Mouse (Mus musculus) forebrain, embryonic 10.5 days (tissue): Measurements from ENCODE around the gene Mapk11. TPM values are rescaled to one million over a fixed set of nuclear protein-coding genes. Genes with fewer than 3 reads are reported as not detected.

Source experiments
- DNase-seq: peaks from one replicate; pipeline ENCODE4 v3.0.0-alpha.2; 2017; ENCODE audit warnings: low spot score; ENCODE audit errors: extremely low spot score
- H3K27ac ChIP-seq: fragments of 300-500 bp; sonication (generic); 2 replicates; pipeline ENCODE4 v1.5.1; 2016; ENCODE audit warnings: mild to moderate bottlenecking
- H3K27me3 ChIP-seq: fragments of 300-500 bp; sonication (generic); 2 replicates; pipeline ENCODE4 v1.6.1; 2016; ENCODE audit warnings: mild to moderate bottlenecking; ENCODE audit not compliant: poor library complexity, severe bottlenecking
- H3K36me3 ChIP-seq: fragments of 300-500 bp; sonication (generic); replicated peaks from 2 replicates; pipeline ENCODE4 v1.6.1; 2016; ENCODE audit warnings: mild to moderate bottlenecking, moderate library complexity
- H3K4me1 ChIP-seq: fragments of 300-500 bp; sonication (generic); 2 replicates; pipeline ENCODE4 v1.6.1; 2016
- H3K4me3 ChIP-seq: fragments of 300-500 bp; sonication (generic); 2 replicates; pipeline ENCODE4 v1.5.1; 2016; ENCODE audit warnings: mild to moderate bottlenecking, moderate library complexity
- H3K9me3 ChIP-seq: fragments of 300-500 bp; sonication (generic); 2 replicates; pipeline ENCODE4 v1.6.1; 2016; ENCODE audit warnings: mild to moderate bottlenecking, moderate library complexity
- WGBS: fragments of 180-500 bp; shearing (Covaris S2); methylation state at CpG from one replicate; pipeline ENCODE4 v1.1.7; 2016; 5-methylcytosine and 5-hydroxymethylcytosine counted together
- microRNA-seq: library from miRNA; unstranded; fragments of <30 nt; microRNA quantifications from one replicate; pipeline ENCODE4, GENCODE M21; 2017
- polyA plus RNA-seq: library from polyadenylated mRNA; unstranded; fragments of >200 nt; fragmentation: Nextera tagmentation; extraction: Ambion mirVana; gene quantifications from 2 replicates; pipeline ENCODE4 v1.2.1, GENCODE M21; 2016

Mapk11 gene
- polyA plus RNA-seq, 1 experiment from 2014 or later = 36.3 TPM

DNA sequence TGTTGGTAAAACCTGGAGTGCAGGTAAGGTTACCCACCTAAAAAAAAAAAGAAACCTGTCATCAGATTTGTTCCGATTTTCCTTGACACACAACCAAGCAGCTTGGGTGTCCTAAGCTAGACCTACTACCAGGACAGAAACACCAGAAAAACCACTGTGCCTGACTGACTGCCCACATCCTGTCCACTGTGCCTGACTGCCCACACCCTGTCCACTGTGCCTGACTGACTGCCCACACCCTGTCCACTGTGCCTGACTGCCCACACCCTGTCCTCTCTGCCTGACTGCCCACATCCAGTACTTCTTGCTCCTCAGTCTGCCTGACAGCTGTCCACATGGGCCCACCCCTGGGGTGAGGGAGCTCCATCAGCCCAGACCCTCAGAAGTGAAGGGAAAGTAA, 42.5 kb downstream of the Mapk11 start:
- no peak overlapping the region for H3K27ac ChIP-seq
- peaks cover 100% of the 10 kb centered on the region for H3K36me3 ChIP-seq
- 96% methylated on average over 1 of the region's 1 CpGs for WGBS

DNA sequence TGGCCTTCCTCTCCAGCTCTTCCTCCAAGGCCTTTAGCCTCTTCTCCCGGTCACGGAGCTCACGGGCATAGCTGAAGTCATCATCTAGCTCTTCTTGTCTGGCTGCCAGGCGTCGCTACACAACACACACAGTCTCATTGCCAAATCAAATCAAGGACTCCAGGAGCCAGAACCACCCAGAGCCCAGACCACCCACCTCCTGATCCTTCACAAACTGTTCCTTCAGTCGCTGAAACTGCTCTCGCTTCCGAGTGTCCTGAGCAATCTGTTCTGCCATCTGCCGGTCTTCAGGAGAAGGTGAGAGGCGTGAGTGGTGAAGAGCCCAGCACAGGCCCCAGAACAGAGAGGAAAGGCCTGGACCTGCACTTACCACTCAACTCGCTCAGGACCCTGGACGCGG, 43.4 kb downstream of the Mapk11 start:
- H3K36me3 ChIP-seq = peaks cover 100% of the 10 kb centered on the region
- DNase-seq = no peak
- WGBS = 92% methylated on average over 13 of the region's 13 CpGs
- peaks cover 5% of the 10 kb centered on the region for H3K4me1 ChIP-seq
- no peaks in the 10 kb centered on the region for H3K9me3 ChIP-seq
- no peak overlapping the region for H3K27ac ChIP-seq
- H3K4me3 ChIP-seq = no peak overlapping the region
- no peaks in the 10 kb centered on the region for H3K27me3 ChIP-seq

More for the DNA sequence above, 42.5 kb downstream of the Mapk11 start:
- H3K4me3 ChIP-seq = no peak overlapping the region
- H3K4me1 ChIP-seq = peaks cover 5% of the 10 kb centered on the region
- DNase-seq = no peak
- H3K9me3 ChIP-seq = no peaks in the 10 kb centered on the region
- H3K27me3 ChIP-seq = no peaks in the 10 kb centered on the region

DNA sequence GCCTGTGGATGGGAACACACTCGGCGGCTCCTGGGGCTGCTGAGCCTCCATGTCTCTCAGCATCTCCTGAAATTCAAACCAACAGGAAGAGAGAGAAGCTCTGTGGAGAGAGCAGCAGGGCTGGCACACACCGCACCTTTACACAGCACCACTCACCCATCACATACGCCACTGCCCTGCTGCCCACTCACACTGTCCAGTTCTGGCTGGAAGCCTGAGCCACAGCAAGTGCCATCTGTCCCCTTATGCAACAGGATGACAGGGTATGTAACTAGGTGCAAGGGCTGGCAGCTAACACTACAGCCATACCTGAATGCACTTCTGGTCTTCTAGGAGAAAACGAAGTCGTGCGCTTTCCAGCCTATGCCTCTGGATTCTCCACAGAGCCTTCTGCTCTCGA, 45.0 kb downstream of the Mapk11 start:
- no peak for DNase-seq
- Histone ChIP-seq H3K4me3 (no peak overlapping the region), H3K27ac (no peak overlapping the region), H3K9me3 (no peaks in the 10 kb centered on the region), H3K36me3 (peaks cover 100% of the 10 kb centered on the region), H3K4me1 (peaks cover 5% of the 10 kb centered on the region), H3K27me3 (no peaks in the 10 kb centered on the region)
- 95% methylated on average over 8 of the region's 8 CpGs for WGBS

DNA sequence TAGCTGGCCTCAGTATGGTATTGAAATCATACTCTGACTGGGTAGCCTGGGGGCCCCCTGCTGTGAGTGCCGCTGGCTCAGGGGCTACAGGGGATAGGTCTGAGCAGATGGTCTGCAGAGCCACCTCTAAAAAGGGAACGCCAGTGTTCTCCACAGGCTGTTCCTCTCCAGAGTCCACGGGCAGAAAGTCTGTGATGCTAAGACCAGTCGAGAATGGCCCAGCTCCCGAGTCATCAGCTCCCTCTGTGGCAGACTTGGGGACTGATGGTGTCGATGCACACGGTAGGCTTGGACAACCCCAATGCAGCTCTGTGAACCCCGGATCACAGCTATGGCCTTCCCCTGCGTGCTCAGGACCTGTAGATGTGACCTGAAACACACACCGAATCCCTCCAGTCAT, 45.5 kb downstream of the Mapk11 start:
- peaks cover 5% of the 10 kb centered on the region for H3K4me1 ChIP-seq
- H3K9me3 ChIP-seq = no peaks in the 10 kb centered on the region
- no peak overlapping the region for H3K4me3 ChIP-seq
- 88% methylated on average over 10 of the region's 10 CpGs for WGBS
- H3K36me3 ChIP-seq = peaks cover 100% of the 10 kb centered on the region
- H3K27ac ChIP-seq = no peak overlapping the region
- H3K27me3 ChIP-seq = no peaks in the 10 kb centered on the region
- no peak for DNase-seq

DNA sequence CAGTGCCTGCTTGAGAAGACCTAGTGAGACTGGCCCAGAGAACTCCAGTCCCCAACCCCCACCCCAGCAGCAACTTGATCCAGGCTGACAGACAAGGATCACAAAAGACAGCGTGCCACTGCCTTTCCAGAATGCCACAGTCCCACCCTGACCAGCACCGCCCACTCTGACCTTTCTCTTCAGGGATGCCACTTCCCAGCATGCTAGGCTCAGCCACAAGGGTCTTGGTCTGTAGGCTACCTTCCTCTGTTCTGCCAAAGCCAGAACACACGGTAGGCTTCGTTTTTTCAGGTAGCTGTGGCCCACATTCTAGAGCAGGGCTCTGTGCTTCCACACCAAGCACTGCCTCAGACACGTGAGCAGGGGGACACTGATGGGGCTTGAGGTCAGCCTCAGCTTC, 46.8 kb downstream of the Mapk11 start:
- Histone ChIP-seq H3K9me3 (no peaks in the 10 kb centered on the region), H3K27me3 (no peaks in the 10 kb centered on the region), H3K27ac (no peak overlapping the region), H3K36me3 (peaks cover 100% of the 10 kb centered on the region), H3K4me1 (peaks cover 5% of the 10 kb centered on the region), H3K4me3 (no peak overlapping the region)
- 68% methylated on average over 5 of the region's 5 CpGs for WGBS
- DNase-seq = no peak

DNA sequence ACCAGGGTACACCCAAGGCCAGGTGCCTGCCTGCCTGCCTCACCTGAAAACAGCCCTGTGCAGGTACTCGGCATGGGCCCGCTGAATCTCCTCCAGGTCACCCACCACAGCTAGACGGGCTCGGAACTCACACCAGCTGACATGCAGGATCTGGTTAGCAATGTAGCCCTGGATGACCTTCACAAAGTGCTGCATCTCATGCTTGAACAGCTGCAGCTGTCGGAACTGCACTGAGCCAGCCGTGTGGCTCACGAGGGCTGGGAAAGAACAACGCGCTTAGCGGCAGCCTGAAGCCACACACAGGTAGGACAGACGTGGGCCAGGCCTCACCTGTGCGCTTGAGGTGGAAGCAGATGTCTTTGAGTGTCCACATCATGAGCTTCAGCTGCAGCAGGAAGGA, 48.6 kb downstream of the Mapk11 start:
- Histone ChIP-seq H3K4me1 (peaks cover 5% of the 10 kb centered on the region), H3K9me3 (no peaks in the 10 kb centered on the region), H3K4me3 (no peak overlapping the region), H3K27ac (no peak overlapping the region), H3K36me3 (peaks cover 100% of the 10 kb centered on the region), H3K27me3 (no peaks in the 10 kb centered on the region)
- 96% methylated on average over 12 of the region's 12 CpGs for WGBS
- DNase-seq = no peak

DNA sequence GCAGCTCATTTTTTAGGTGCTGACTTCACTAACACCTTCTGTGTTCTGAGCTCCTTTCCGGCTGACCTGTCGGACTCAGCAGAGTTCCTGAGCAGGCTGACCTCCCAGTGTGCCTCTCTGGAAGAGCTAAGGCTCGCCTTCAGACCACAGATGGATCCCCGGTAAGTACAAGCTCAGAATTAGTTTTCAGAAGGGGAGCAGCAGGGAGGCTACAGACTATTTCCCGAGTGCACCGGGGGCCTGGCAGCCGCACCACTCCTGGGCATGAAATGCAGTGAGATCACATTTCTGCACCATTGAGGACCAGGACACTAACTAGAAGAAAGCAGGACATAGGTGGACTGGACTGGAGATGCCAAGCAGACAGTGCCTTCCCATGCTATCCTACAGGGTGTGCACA, 50.8 kb downstream of the Mapk11 start:
- Histone ChIP-seq H3K4me1 (peaks cover 5% of the 10 kb centered on the region), H3K36me3 (peaks cover 100% of the 10 kb centered on the region), H3K9me3 (no peaks in the 10 kb centered on the region), H3K27me3 (no peaks in the 10 kb centered on the region), H3K27ac (no peak overlapping the region), H3K4me3 (no peak overlapping the region)
- WGBS = 92% methylated on average over 7 of the region's 7 CpGs
- DNase-seq = no peak

DNA sequence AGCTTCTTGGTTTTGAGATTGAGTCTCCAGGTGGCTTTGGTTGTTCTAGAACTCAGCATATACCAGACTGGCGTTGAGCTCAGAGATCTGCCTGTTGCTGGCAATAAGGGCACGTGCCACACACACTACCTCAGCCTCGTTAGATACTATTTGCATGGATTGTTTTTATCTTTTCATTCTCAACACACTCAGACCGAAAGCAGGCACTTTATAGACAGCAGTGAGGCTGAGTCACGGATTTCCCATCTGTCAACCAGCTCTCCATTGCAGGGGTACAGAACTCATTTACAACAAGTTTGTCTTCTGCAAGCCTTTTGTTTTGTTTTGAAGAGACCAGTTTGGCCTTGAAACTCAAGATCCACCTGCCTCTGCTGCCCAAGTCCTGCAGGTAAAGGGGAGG, 52.0 kb downstream of the Mapk11 start:
- 95% methylated on average over 5 of the region's 5 CpGs for WGBS
- H3K27ac ChIP-seq = no peak overlapping the region
- no peak for DNase-seq
- no peaks in the 10 kb centered on the region for H3K9me3 ChIP-seq
- no peaks in the 10 kb centered on the region for H3K27me3 ChIP-seq
- H3K36me3 ChIP-seq = peaks cover 100% of the 10 kb centered on the region
- H3K4me3 ChIP-seq = no peak overlapping the region
- H3K4me1 ChIP-seq = peaks cover 1% of the 10 kb centered on the region

Small RNAs within 50 kb of the gene (microRNA-seq; reads per million reads assigned to microRNA genes)
- gene Mir6958 (3.3 reads per million, percentile 5 among the genes with 10 or more reads in this experiment), gene Mir7118 (0.90 reads per million)

Other genes with a start within 250 kb of the Mapk11 start
- gene Ttll8, start 195.2 kb downstream of the Mapk11 start, polyA plus RNA-seq = not detected in 2 replicates
- gene Mlc1, start 170.6 kb downstream of the Mapk11 start, polyA plus RNA-seq = 10.2 and 11.5 TPM in 2 replicates
- gene Mov10l1, start 166.7 kb downstream of the Mapk11 start, polyA plus RNA-seq = not detected in 2 replicates
- gene Panx2, start 89.9 kb downstream of the Mapk11 start, polyA plus RNA-seq = 0.54 and 0.71 TPM in 2 replicates
- 53.4 and 55.9 TPM in 2 replicates for gene Trabd, start 74.5 kb downstream of the Mapk11 start, polyA plus RNA-seq
- 14.4 and 14.8 TPM in 2 replicates for gene Selenoo, start 60.5 kb downstream of the Mapk11 start, polyA plus RNA-seq
- gene Tubgcp6, start 26.5 kb downstream of the Mapk11 start, polyA plus RNA-seq = 25.7 and 26.5 TPM in 2 replicates
- gene Hdac10, start 20.9 kb downstream of the Mapk11 start, polyA plus RNA-seq = 15.0 and 16.5 TPM in 2 replicates
- gene Mapk12, start 8.9 kb downstream of the Mapk11 start, polyA plus RNA-seq = 34.9 and 38.4 TPM in 2 replicates
- 144 and 155 TPM in 2 replicates for gene Plxnb2, start 31.2 kb upstream of the Mapk11 start, polyA plus RNA-seq
- gene Dennd6b, start 46.9 kb upstream of the Mapk11 start, polyA plus RNA-seq = 26.4 and 27.7 TPM in 2 replicates
- gene Ppp6r2, start 61.9 kb upstream of the Mapk11 start, polyA plus RNA-seq = 24.2 and 28.8 TPM in 2 replicates
- 80.7 and 84.9 TPM in 2 replicates for gene Sbf1, start 165.7 kb upstream of the Mapk11 start, polyA plus RNA-seq
- 0.17 and 0.23 TPM in 2 replicates for gene Adm2, start 173.1 kb upstream of the Mapk11 start, polyA plus RNA-seq
- not detected in 2 replicates for gene Miox, start 184.8 kb upstream of the Mapk11 start, polyA plus RNA-seq
- 48.6 and 50.0 TPM in 2 replicates for gene Lmf2, start 206.0 kb upstream of the Mapk11 start, polyA plus RNA-seq
- gene Ncaph2, start 206.1 kb upstream of the Mapk11 start, polyA plus RNA-seq = 202 and 208 TPM in 2 replicates
- 6.6 and 7.2 TPM in 2 replicates for gene Sco2, start 224.2 kb upstream of the Mapk11 start, polyA plus RNA-seq
- gene Tymp, start 227.4 kb upstream of the Mapk11 start, polyA plus RNA-seq = 1.2 and 1.4 TPM in 2 replicates
- 0.38 and 0.46 TPM in 2 replicates for gene Odf3b, start 229.7 kb upstream of the Mapk11 start, polyA plus RNA-seq
- gene Klhdc7b, start 235.3 kb upstream of the Mapk11 start, polyA plus RNA-seq = 0.04 TPM in 1 of 2 replicates, not detected in the other